Mouse (Mus musculus) heart, embryonic 15.5 days (tissue): ENCODE measurements around the gene Cx3cl1. TPM values are rescaled to one million over a fixed set of nuclear protein-coding genes. Genes with fewer than 3 reads are reported as not detected.

ENCODE experiments used
- ATAC-seq: fragments of 200-750 bp; cut with Nextera tagmentation; replicated peaks from 2 replicates; pipeline ENCODE4 v1.8.0; 2017; ENCODE audit warnings: low read depth, moderate TSS enrichment; ENCODE audit not compliant: insufficient number of reproducible peaks, insufficient read depth, low FRiP score
- H3K27ac ChIP-seq: fragments of 300-500 bp; sonication (generic); 2 replicates; pipeline ENCODE4 v1.5.1; 2015; ENCODE audit warnings: mild to moderate bottlenecking, inconsistent platforms
- H3K27me3 ChIP-seq: fragments of 300-500 bp; sonication (generic); 2 replicates; pipeline ENCODE4 v1.6.1; 2015; ENCODE audit warnings: inconsistent platforms
- H3K36me3 ChIP-seq: fragments of 300-500 bp; sonication (generic); 2 replicates; pipeline ENCODE4 v1.6.1; 2015; ENCODE audit warnings: mild to moderate bottlenecking, inconsistent platforms
- H3K4me1 ChIP-seq: fragments of 300-500 bp; sonication (generic); replicated peaks from 2 replicates; pipeline ENCODE4 v1.6.1; 2015; ENCODE audit warnings: inconsistent platforms
- H3K4me2 ChIP-seq: fragments of 300-500 bp; sonication (generic); 2 replicates; pipeline ENCODE4 v1.6.1; 2015; ENCODE audit warnings: inconsistent platforms, mild to moderate bottlenecking, moderate library complexity
- H3K4me3 ChIP-seq: fragments of 300-500 bp; sonication (generic); 2 replicates; pipeline ENCODE4 v1.5.1; 2015; ENCODE audit warnings: mild to moderate bottlenecking, inconsistent platforms
- H3K9ac ChIP-seq: fragments of 300-500 bp; sonication (generic); 2 replicates; pipeline ENCODE4 v1.6.1; 2015; ENCODE audit warnings: mild to moderate bottlenecking, inconsistent platforms
- H3K9me3 ChIP-seq: fragments of 300-500 bp; sonication (generic); replicated peaks from 2 replicates; pipeline ENCODE4 v1.6.1; 2016; ENCODE audit warnings: inconsistent platforms
- WGBS: fragments of 180-500 bp; shearing (Covaris S2); methylation state at CpG from one replicate; pipeline ENCODE4 v1.1.7; 2015; ENCODE audit warnings: mixed read lengths; 5-methylcytosine and 5-hydroxymethylcytosine counted together
- polyA plus RNA-seq: library from polyadenylated mRNA; unstranded; fragments of >200 nt; fragmentation: Nextera tagmentation; extraction: Ambion mirVana; gene quantifications from 2 replicates; pipeline ENCODE4 v1.2.1, GENCODE M21; 2015

Gene Cx3cl1
- polyA plus RNA-seq, 1 experiment from 2014 or later = 9.7 TPM

DNA sequence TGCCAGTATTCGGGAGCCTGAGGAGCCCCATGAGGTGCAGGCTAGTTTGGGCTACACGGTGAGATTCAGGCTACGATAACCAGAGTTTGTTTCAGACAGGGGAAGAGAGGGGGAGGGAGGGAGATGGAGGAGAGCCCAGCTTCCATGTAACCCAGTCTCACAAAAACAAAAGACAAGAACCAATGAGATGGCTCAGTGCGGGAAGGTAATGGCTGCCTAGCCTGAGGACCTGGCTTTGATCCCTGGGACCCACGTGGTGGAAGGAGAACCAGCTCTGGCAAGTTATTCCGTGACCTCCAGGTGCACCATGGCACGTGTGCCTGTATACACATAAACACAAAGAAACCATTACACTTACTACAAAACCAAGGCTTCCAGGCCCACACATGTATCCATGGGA lies 48.7 kb downstream of the Cx3cl1 start:
- no peaks in the 10 kb centered on the region for H3K9me3 ChIP-seq
- H3K4me1 ChIP-seq = 0 out of 2 replicates have a peak, but pooled peaks cover 2% of the 10 kb centered on the region
- WGBS = 90% methylated on average over 7 of the region's 7 CpGs
- no peak for ATAC-seq
- no peaks in the 10 kb centered on the region for H3K27me3 ChIP-seq
- no peak overlapping the region for H3K9ac ChIP-seq
- H3K27ac ChIP-seq = no peak overlapping the region
- H3K4me2 ChIP-seq = no peak overlapping the region
- no peak overlapping the region for H3K4me3 ChIP-seq
- peaks cover 38% of the 10 kb centered on the region for H3K36me3 ChIP-seq

- no peak overlapping the region for H3K9ac ChIP-seq
- 0 out of 2 replicates have a peak, but pooled peaks cover 2% of the 10 kb centered on the region for H3K4me1 ChIP-seq
- H3K36me3 ChIP-seq = peaks cover 46% of the 10 kb centered on the region
- H3K27ac ChIP-seq = no peak overlapping the region
- 95% methylated on average over 2 of the region's 2 CpGs for WGBS
- H3K4me3 ChIP-seq = no peak overlapping the region
- ATAC-seq = no peak
- no peaks in the 10 kb centered on the region for H3K9me3 ChIP-seq
- H3K4me2 ChIP-seq = no peak overlapping the region
- H3K27me3 ChIP-seq = no peaks in the 10 kb centered on the region
Observed at GRCm38 (mm10) chr8:94821381-94821780, 49.6 kb downstream of the Cx3cl1 start.

GRCm38 (mm10) chr8:94822637-94823560 lies 51.1 kb downstream of the Cx3cl1 start:
- Histone ChIP-seq H3K27ac (no peak overlapping the region), H3K9ac (no peak overlapping the region), H3K9me3 (no peaks in the 10 kb centered on the region), H3K36me3 (peaks cover 57% of the 10 kb centered on the region), H3K4me2 (no peak overlapping the region), H3K4me3 (no peak overlapping the region), H3K27me3 (no peaks in the 10 kb centered on the region), H3K4me1 (0 out of 2 replicates have a peak, but pooled peaks cover 2% of the 10 kb centered on the region)
- 0 out of 2 replicates have a peak, but pooled peaks have one; percentile 42 for ATAC-seq
- 77% methylated on average over 23 of the region's 23 CpGs for WGBS

DNA sequence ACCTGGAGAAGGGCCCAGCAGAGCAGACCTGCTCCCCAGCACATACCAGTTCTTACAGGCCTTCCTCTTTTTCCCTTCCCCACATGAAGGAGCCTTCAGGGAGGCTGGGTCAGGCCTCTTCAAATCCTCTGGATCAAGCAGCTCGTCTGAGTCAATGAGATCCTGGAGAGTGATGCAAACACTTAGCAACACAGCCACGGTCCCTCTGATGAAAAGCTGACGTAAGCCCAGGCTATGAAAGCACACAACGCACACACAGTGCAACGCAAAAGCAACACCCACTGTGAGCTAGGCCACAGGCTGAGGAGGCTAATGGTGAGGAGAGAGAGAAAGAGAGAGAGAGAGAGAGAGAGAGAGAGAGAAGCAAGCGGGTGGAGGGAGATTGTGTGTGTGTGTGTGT lies 53.4 kb downstream of the Cx3cl1 start:
- WGBS = 85% methylated on average over 6 of the region's 6 CpGs
- H3K27me3 ChIP-seq = no peaks in the 10 kb centered on the region
- H3K4me1 ChIP-seq = 0 out of 2 replicates have a peak, but pooled peaks cover 2% of the 10 kb centered on the region
- no peak overlapping the region for H3K27ac ChIP-seq
- no peak for ATAC-seq
- no peak overlapping the region for H3K4me3 ChIP-seq
- no peaks in the 10 kb centered on the region for H3K9me3 ChIP-seq
- no peak overlapping the region for H3K9ac ChIP-seq
- no peak overlapping the region for H3K4me2 ChIP-seq
- peaks cover 67% of the 10 kb centered on the region for H3K36me3 ChIP-seq

DNA sequence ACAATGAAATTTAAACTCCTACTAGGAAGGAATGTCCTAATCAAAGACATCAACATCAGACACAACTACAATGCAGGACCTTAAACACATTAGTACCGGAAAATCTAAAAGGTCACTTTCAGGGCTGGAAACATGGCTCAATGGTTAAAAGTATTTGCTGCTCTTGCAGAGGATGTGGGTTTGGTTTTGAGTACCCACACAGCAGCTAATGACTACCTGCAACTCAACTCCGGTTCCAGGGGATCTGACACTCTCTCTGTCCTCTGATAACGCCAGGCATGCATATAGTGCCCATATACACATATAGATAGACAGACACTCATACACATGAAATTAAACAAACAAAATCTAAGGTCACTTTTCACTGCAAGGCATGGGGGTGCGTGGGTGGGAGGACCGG lies 54.4 kb downstream of the Cx3cl1 start:
- ATAC-seq = no peak
- Histone ChIP-seq H3K36me3 (peaks cover 75% of the 10 kb centered on the region), H3K4me1 (0 out of 2 replicates have a peak, but pooled peaks cover 2% of the 10 kb centered on the region), H3K9ac (no peak overlapping the region), H3K27me3 (no peaks in the 10 kb centered on the region), H3K4me2 (no peak overlapping the region), H3K9me3 (no peaks in the 10 kb centered on the region), H3K4me3 (no peak overlapping the region), H3K27ac (no peak overlapping the region)
- WGBS = 88% methylated on average over 5 of the region's 5 CpGs

GRCm38 (mm10) chr8:94828284-94828683 lies 56.5 kb downstream of the Cx3cl1 start:
- no peaks in the 10 kb centered on the region for H3K9me3 ChIP-seq
- H3K27me3 ChIP-seq = no peaks in the 10 kb centered on the region
- H3K36me3 ChIP-seq = peaks cover 68% of the 10 kb centered on the region
- ATAC-seq = no peak
- no peak overlapping the region for H3K27ac ChIP-seq
- H3K4me1 ChIP-seq = no peaks in the 10 kb centered on the region
- H3K4me2 ChIP-seq = no peak overlapping the region
- 80% methylated on average over 6 of the region's 6 CpGs for WGBS
- H3K9ac ChIP-seq = no peak overlapping the region
- no peak overlapping the region for H3K4me3 ChIP-seq

Other genes with a start within 250 kb of the Cx3cl1 start
- 5.0 and 6.7 TPM in 2 replicates for gene Cpne2, start 239.0 kb upstream of the Cx3cl1 start, polyA plus RNA-seq
- 20.3 and 22.4 TPM in 2 replicates for gene Rspry1, start 170.1 kb upstream of the Cx3cl1 start, polyA plus RNA-seq
- 33.6 and 35.2 TPM in 2 replicates for gene Fam192a, start 170.0 kb upstream of the Cx3cl1 start, polyA plus RNA-seq
- 112 and 121 TPM in 2 replicates for gene Arl2bp, start 105.4 kb upstream of the Cx3cl1 start, polyA plus RNA-seq
- gene Pllp, start 75.7 kb upstream of the Cx3cl1 start, polyA plus RNA-seq = 0.23 and 0.96 TPM in 2 replicates
- 0.08 TPM in 1 of 2 replicates, not detected in the other for gene Ccl22, start 26.4 kb upstream of the Cx3cl1 start, polyA plus RNA-seq
- gene Ccl17, start 38.4 kb downstream of the Cx3cl1 start, polyA plus RNA-seq = 0.26 TPM in 1 of 2 replicates, not detected in the other
- gene Coq9, start 66.3 kb downstream of the Cx3cl1 start, polyA plus RNA-seq = 163 and 166 TPM in 2 replicates
- gene Ciapin1, start 66.3 kb downstream of the Cx3cl1 start, polyA plus RNA-seq = 77.7 and 88.6 TPM in 2 replicates
- gene Polr2c, start 85.4 kb downstream of the Cx3cl1 start, polyA plus RNA-seq = 107 and 122 TPM in 2 replicates
- gene Dok4, start 104.3 kb downstream of the Cx3cl1 start, polyA plus RNA-seq = 22.9 and 31.6 TPM in 2 replicates
- gene Ccdc102a, start 146.1 kb downstream of the Cx3cl1 start, polyA plus RNA-seq = 18.6 and 25.1 TPM in 2 replicates
- gene Adgrg5, start 151.7 kb downstream of the Cx3cl1 start, polyA plus RNA-seq = 0.25 and 1.2 TPM in 2 replicates
- gene Adgrg1, start 202.7 kb downstream of the Cx3cl1 start, polyA plus RNA-seq = 4.6 and 21.3 TPM in 2 replicates
- 2.6 and 5.2 TPM in 2 replicates for gene Adgrg3, start 245.7 kb downstream of the Cx3cl1 start, polyA plus RNA-seq